Mouse (Mus musculus): ENCODE data around the gene Crb2. TPM values are rescaled to one million over a fixed set of nuclear protein-coding genes. Genes with fewer than 3 reads are reported as not detected.

The Crb2 gene
- total RNA-seq, 2 experiments from 2014 or later = 3.8 to 4.8 TPM

DNA sequence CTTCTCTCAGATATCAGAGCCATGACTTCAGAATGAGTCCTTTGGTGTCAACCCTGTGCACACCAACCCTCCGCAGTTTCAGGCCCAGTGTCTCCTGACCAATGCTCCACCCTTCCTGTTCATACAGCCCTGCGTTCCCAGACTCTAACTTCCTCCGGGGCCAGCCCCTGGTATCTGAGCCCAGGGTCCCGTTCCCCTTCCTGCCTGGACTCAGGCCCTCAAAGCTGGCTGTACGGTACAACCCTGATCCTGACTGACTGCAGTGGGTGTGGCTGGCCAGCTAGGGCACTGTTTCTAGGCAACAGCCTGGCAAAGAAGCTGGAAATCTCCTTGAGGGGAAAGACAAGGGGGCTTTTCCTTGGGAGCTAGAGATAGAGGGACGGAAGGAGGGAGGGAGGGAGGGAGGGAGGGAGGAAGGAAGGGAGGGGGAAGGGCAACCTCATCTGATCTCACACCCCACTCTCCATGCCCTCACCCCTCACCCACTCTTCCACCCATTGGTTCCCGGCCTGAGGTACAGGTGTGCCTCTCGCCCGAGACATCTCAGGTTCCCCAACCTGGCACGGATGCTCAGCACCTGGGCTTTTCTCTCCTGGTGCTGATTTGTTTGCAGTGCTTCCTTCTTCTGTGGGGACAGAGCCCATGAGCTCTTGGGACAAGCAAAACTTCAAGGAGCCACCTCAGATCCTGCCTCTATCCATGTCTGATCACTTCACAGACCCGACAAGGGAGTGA lies 9.9 kb upstream of the Crb2 start:
- no peak for DNase-seq (ENCODE audit: extremely low spot score in 1 of 2, low spot score in 1 of 2)

DNA sequence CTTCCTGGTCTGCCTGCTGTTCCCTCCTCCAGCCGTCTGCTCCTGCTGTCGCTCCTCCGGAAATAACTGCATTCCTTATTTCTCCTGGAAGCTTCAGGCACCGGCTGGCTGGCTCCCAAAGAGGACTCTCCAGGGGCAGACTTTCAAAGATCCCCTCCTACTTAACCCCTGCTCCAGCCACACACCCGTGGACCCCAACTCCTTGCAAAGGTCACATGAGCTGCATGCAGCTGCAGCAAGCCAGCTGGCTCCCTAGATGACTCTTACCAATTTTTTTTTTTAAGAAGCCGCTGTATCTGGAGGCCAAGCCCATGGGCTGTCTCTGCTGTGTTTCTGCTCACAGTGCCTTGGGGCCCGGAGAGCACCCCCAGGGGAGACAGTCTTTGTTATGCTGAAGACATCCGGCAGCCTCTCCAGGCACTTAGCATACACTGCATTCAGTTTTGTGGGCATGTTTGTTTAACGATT lies 8.9 kb upstream of the Crb2 start:
- DNase-seq (ENCODE audit: extremely low spot score in 1 of 2, low spot score in 1 of 2) = peak in 1 of 2 experiments; percentile 48

DNA sequence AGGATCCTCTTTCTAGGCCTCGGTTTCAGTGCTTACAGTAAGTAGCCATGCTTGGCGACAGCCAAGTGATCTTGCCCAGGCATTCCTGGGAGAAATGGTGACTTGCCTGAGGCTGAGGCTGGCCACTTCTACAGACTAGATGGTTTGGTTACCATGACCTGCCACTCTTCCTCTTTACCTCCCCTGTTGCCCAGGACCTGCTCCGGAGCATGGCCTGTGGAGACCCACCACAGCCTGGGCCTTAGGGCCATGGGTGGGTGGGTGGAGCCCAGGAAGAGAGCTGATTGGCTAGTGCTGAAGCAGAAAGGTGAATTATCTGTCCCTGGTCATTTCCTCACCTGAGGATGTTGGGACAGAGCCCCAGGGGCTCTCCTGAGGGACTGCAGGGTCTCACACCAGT lies 8.3 kb upstream of the Crb2 start:
- DNase-seq (ENCODE audit: extremely low spot score in 1 of 2, low spot score in 1 of 2) = no peak

DNA sequence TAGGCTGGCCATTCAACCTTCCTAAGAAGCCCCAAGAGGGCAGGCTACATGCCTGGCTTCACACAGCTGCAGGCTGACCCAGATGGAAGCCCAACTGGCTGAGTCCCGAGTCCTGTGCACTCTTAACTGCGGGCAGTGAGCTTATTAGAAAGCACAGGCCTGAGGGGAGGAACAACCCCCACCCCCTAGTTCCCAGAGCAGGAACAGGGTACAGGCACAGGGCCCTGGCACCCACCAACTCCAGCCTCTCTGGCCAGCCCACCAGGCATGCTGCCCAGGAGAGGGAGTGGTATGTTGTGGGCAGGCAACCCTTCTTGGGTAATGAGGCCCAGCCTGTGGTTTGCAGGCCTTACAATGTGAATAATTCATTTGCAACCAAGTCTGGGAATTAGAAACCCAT lies 7.1 kb upstream of the Crb2 start:
- peak in 1 of 2 experiments; percentile 47 for DNase-seq (ENCODE audit: extremely low spot score in 1 of 2, low spot score in 1 of 2)

DNA sequence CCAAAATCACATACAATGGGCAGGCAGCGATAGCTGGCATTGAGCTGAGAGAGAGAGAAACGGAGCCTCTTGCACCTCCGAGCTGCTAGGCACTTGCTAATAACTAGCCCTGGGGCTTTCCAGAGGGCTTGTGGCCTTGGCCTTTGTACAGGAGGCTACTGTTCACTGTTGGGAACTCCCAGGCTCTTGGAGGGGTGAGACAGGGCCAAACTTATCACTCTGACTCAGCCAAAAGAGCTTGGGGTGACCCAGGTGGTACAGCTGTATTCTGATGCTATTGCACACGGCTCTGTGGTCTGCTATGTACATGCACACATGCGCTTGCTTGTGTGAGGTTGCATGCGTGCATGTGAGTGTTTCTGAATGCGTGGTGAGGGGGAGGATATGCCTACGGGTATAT lies 6.3 kb upstream of the Crb2 start:
- DNase-seq (ENCODE audit: extremely low spot score in 1 of 2, low spot score in 1 of 2) = no peak

DNA sequence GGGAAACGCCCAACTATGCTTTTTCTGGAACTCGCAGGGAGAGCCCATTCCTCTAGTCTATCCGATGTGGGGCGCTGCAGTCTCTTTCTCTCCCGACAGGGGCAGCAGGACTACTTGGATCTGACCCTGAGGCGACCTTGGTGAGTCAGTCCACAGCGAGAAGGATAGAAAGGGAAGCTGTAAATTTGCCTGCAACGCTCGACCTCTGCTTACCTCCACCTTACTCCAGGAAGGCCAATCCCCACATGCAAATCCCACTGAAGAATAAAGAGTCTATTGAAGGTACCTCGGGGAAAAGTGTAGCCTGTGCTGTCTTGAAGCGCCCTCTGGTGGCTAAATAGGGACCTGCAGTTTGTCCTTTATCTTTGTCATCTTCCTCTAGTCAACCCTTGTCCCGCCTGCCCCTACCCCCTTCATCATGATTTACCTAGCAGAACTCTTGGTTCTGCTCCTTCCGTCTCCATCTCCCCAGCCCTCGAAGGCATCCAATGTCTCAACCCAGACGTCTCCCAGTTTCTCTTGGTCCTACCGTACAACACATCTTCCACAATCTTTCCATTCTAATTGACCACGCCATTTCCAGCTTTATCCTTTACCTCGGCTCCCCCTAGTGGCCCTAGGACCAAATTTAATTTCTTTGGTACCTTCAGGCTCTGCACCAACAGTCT lies 4.3 kb upstream of the Crb2 start:
- DNase-seq (ENCODE audit: extremely low spot score in 1 of 2, low spot score in 1 of 2) = peak; percentile 92 to 98

DNA sequence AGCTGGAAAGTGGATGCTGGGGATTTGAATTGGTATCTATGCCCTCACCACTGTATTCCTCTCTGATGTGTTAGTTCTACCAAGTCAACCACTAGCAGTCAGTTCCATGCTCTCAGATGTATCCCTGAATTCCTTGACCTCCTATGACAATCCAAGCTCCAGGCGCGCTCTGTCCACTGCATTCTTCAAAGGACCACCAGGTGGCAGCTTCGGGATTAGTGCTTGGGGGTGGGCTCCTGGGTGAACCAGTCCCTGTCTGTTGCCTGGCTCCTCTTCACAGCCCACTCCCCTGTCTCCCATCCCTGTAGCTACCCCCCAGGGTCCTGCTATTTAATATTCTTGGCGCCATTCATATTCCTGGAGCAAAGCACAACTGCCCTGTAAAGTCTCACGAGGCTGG lies 1.5 kb upstream of the Crb2 start:
- DNase-seq (ENCODE audit: extremely low spot score in 1 of 2, low spot score in 1 of 2) = peak in 1 of 2 experiments; percentile 59

DNA sequence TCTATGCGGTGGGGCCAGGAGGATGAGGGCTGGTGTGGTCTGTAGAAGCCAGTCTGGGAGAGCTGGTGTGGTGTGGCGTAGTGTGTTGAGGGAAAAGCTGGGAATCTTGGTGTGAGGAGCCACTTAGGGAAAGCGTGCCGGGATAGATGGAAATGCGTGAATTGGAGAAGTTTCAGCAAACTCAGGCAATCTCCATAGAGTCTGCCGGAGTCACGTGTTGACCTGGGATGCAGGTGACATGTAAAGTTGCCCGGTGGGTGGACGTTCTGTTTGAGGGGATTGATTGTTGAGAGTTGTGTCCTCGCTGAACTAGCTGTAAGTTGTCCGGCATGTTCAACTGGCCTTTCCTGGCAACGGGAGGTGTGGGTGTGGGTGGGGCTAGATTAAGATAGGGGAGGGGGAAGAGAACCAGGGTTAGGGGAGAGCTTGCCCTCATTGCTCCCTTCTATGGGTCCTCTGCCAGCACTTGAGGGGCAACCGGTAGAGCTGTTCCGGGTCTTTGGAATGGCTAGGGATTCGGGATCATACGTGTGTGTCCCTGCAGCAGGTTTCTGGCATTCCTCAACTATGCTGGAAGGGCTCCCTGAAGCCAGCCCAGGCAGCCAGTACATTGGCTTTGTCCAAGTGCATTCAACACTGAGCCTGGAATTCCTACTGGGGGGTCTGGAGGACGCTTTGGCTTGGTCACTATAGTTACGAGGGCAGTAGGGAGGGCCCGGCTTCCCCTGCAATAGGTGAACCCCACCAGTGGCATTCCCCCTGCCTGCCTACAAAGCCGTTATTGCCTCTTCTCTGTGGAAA lies 762 bp downstream of the Crb2 start:
- DNase-seq (ENCODE audit: extremely low spot score in 1 of 2, low spot score in 1 of 2) = no peak

DNA sequence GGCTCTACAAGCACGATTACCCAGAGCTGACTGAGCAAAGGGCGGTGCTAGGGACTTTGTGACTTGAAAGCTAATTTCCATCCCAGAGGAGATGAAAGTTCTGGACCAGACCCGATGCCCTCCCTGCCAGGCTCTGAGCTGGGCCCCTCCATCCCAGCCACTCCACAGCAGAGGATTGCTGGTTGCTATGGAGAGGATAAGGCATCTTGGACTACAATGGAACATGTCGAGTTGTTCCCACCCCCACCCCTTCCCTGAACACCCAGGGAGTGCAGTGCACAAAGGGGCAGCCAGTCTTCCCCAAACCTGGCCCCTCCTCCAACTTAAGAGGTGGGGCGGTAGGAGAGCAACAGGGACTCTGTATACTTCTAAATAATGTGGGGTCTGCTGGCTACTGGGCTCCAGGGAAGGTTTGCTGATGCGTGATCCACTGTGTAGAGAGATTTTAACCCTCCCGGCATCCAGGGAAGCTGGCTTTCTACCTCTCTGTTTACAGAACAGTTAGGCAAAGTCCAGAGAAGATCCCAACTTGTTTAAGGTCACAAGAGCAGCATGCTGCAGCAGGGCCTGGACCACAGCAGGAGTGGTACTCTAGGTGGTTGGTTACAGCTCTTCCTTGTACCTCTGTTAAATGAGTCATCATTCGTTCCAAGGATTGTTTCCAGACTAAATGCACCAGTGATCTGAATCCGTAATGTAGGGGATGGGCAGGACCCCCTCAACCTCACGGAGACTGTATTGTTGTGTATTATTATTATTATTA lies 2.1 kb downstream of the Crb2 start:
- no peak for DNase-seq (ENCODE audit: extremely low spot score in 1 of 2, low spot score in 1 of 2)

DNA sequence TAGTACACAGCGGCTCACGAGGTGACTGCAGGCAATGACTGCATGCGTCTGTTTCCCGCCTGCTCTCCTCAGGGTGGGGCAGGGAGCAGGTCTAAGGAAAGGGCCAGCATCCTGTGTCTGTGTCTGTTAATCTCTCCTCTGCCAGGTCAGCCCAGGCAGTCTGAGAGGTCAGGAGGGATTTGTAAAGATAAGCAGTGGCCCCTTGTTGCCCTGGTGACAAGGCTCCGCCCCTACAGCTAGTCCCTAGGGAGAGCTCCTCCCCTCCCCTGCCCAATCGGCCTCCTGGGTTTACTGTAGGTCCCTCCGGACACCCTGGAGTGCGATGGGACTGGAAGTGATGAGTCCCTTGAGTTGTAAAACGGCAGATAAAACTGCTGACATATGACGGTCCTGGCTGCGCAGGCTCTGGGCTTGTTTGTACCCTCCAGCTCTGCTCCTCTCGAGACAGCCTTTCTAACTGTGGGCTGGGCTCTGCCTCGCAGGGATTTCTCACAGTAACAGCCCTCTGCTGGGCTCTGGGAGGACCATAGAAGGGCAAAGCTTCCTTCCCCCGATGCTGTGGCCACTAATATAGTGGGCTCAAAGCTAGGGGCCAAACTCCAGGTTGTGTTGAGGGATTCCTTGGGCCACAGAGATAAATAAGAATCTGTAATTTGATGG lies 4.4 kb downstream of the Crb2 start:
- no peak for DNase-seq (ENCODE audit: extremely low spot score in 1 of 2, low spot score in 1 of 2)

DNA sequence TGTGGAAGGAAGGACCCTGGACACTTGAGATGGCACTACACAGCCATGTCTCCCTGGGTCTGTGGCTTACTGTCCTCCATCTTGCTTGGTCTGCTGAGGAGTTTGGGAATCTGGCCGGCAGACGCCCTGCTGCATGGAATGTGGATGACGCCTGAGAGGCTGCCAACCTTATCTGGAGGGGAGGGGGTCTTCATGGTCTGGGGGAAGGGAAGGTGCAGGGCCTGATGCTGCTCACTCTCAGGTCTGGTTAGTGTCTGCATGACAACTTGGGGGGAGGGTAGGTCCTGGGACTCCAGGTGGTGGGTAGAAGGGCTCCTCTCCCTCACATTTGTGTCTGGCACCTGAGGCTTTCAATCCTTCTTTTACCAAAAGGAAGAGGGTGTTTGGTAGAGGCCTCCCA lies 5.4 kb downstream of the Crb2 start:
- no peak for DNase-seq (ENCODE audit: extremely low spot score in 1 of 2, low spot score in 1 of 2)

DNA sequence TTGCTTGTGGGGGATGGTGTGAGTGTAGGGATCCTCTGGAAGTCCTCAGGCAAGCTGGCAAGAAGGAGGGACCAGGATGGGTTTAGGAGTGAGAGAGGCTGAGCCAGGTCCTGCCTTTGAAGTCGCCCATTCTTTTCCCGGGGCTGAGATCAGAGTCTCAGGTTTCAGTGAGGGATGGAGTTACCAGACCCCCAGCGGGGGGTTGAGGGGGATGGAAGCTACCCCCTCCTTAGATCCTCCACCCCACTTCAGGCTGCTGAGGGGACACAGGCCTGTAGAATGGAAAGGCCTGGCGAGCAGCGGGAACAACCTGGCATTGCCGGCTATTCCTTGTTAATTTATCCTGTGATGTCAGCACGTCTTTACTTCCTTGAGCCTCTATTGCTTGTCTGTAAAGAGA lies 6.0 kb downstream of the Crb2 start:
- DNase-seq (ENCODE audit: extremely low spot score in 1 of 2, low spot score in 1 of 2) = no peak

DNA sequence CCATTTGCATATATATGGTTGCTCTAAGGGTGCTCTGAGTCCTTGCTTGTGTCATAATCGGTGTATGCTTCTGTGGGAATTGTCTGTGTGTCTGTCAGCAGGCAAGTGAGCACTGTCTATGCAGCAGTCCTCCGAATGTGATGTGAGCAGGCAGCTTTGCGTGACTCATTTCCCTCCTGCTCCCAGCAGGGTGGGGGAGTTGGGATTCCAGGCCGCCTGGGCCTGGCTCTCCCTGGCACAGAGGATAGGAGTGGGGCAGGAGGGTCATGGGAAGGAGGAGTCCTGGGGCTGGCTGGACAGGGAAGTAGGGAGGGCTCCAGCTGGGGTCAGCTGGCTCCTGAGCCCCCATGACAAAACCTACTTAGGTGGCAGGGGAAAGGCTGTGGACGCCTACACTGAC lies 8.4 kb downstream of the Crb2 start:
- no peak for DNase-seq (ENCODE audit: extremely low spot score in 1 of 2, low spot score in 1 of 2)

DNA sequence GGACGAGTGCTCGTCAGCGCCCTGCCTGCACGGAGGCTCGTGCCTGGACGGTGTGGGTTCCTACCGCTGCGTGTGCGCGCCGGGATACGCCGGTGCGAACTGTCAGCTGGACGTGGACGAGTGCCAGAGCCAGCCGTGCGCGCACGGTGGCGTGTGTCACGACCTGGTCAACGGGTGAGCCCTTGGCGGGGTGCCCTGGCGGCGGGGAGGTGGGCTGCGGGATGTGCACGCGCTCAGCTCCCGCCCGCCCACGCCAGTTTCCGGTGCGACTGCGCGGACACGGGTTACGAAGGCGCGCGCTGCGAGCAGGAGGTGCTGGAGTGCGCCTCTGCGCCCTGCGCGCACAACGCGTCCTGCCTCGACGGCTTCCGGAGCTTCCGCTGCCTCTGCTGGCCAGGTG lies 10.4 kb downstream of the Crb2 start:
- DNase-seq (ENCODE audit: extremely low spot score in 1 of 2, low spot score in 1 of 2) = no peak

DNA sequence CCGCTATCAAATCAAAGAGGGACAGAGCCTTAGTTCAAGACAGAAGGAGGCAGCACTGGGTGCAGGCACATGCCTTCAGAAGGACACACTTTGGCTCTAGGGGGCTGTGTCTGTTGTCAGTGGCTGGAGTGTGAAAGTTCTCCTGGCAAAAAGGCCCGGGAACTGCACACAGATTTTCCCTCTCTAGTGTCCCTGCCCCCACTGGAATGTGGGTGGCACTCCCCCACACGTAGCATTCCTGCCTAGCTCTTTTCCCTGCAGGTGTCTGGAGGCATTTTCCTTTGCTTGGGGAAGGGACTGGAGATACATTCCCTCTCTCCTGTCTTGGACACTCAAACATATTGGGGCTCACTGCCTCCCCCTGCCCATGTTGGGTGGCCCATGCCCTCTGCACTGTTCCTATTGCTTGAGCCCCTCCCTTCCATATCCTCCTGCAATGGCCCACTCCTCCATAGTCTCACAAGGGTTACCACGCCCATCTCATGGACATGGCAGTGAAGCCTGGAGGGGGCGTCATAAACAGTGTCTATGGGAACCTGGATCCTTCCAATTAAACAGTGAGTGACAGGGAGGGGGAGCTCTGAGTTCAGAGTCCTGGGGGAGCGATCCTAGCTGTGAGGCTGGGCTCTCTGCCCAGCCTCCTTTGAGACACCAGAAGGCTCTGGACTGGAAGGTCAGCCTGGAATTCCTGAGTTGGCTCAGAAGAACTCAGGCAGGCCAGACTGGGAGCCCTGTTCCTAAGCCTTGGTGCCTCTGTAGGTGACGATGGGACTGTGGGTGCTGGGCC lies 12.3 kb downstream of the Crb2 start:
- no peak for DNase-seq (ENCODE audit: extremely low spot score in 1 of 2, low spot score in 1 of 2)

DNA sequence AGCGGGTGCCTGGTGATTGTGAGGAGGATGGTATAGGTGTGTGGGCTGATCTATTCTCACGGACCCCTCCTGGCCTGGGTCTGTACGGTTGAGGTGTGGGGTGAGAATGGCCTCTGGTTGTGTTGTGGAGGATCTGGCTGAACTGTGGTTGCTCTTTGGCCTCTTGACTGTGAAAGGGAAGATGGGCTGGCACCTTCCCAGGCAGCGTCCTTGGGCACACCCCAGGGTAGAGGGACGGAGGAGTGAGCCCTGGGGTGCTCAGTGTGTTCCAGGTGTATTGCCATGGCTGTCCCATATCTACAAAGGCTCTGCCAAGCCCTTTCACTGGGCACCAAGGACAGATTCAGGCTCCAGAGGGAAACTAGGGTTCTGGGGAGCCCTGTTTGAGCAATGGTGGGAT lies 13.0 kb downstream of the Crb2 start:
- DNase-seq (ENCODE audit: extremely low spot score in 1 of 2, low spot score in 1 of 2) = no peak

DNA sequence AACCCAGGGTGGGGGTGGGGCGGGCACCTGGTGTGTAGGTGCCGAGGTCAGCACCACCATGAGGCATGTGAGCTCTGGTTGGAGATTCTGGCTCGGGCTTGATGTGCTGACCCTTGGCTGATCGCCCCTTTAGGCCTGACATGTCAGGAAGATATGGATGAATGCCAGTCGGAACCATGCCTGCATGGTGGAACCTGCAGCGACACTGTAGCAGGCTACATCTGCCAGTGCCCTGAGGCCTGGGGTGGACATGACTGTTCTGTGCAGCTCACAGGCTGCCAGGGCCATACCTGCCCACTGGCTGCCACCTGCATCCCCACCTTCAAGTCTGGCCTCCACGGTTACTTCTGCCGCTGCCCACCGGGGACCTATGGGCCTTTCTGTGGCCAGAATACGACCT lies 13.9 kb downstream of the Crb2 start:
- no peak for DNase-seq (ENCODE audit: extremely low spot score in 1 of 2, low spot score in 1 of 2)

DNA sequence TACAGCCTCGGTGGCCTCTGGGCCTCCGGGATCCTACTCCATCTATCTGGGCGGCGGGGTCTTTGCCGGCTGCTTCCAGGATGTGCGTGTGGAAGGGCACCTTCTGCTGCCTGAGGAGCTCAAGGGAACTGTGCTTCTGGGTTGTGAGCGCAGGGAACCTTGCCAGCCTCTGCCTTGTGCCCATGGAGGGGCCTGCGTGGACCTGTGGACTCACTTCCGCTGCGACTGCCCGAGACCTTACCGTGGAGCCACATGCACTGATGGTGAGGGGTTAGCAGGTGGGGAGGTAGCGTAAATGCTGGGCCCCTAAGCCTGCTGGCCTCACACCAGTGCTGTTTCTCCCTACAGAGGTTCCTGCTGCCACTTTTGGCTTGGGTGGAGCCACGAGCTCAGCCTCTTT lies 14.7 kb downstream of the Crb2 start:
- DNase-seq (ENCODE audit: extremely low spot score in 1 of 2, low spot score in 1 of 2) = no peak

DNA sequence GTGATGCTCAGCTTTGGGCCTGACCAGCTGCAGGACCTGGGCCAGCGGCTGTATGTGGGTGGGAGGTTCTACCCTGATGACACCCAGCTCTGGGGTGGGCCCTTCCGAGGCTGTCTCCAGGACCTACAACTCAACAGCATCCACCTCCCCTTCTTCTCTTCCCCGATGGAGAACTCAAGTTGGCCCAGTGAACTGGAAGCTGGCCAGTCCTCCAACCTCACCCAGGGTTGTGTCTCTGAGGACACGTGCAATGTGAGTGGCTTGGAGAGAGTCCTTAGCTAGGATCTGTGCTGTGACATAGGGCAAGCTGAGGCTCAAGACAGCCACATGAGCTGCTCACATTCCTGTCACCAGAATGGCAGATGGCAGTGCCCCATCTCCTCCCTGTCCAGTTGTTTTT lies 15.3 kb downstream of the Crb2 start:
- no peak for DNase-seq (ENCODE audit: extremely low spot score in 1 of 2, low spot score in 1 of 2)
